Mouse (Mus musculus) embryonic stem cell, embryonic (primary cell): ENCODE results near the gene Pde7b.

Source experiments
- CTCF ChIA-PET, 4 experiments: fragments of 300-600 bp in 2 of 4; fragments of 350-600 bp in 2 of 4; sonication (Branson Sonifier 250); formaldehyde crosslinking; loops; one replicate each; lab custom pipeline; 2022; ENCODE audit warnings: inconsistent platforms in 2 of 4; lab: Charles Lee
- POLR2A ChIA-PET, 4 experiments: fragments of 300-600 bp in 2 of 4; fragments of 350-600 bp in 2 of 4; sonication (Branson Sonifier 250); formaldehyde crosslinking; loops; one replicate each; lab custom pipeline; 2022; ENCODE audit warnings: antibody characterized with exemption in 4 of 4, inconsistent platforms in 1 of 4; lab: Charles Lee

Gene Pde7b

DNA sequence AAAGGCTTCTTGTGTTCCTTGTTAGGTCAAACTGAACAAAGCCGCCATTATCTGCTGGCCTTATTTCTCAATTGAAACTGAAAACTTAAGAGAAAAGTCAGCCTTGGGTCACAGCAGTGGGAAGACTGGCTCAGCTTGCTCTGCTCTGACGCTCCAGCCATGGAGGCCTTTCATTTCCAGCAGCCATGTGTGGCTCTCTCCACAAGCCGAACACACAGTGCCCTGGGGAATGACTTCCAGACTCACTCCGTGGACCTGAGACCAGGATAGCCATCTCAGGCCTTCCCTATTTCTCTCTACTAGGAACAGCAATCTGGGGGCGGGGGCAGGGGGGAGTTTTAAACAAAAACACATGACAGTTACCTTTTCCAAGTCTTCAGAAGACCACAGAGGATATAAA lies 63.2 kb downstream of the Pde7b start:
- ChIA-PET CTCF (no interaction called here), POLR2A (no interaction called here)

DNA sequence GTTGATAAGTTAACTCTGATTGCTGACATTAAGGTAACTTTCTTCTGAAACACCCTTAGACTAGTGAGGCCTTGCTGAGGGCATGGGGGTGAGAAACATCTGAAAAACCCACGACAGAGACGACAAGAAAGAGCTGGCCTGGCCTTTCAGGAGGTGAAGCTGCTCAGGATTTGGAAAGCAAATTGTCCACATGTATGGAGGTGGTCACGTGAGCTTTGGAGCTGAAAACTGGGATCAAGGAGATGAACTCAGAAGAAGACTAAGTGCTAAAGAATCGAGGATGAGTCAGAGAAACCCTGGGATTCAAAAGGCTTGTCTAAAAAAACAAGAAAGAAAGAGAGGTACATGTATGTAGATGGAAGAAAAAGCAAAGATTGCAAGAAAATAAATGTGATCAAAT lies 65.2 kb downstream of the Pde7b start:
- ChIA-PET CTCF (interaction anchor here in 1 of 4 experiments (0.7 kb wide), 1 partner anchor 439 kb away, joined by 4 read pairs; no protein-coding TSS in a partner anchor), POLR2A (no interaction called here)

DNA sequence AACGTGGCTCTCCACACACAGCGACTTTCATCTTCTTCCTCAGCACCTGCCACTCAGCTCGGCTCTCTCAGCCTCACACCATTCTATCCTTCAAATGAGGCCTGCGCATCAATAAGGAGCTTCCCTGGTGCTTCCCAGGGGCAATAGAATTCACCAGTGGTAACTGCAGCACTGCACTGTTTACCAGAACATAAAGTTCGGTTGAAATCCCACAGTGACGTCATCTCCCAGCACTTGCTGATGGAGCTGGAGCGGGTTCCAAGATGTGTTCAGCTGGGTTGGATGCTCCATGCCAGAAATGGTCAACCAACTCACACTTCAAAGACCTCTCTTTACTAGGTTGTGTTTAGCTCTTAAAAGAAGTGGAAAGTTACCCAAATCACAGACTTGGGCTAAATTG lies 65.6 kb downstream of the Pde7b start:
- ChIA-PET CTCF (interaction anchor here in 1 of 4 experiments (0.7 kb wide), 1 partner anchor 439 kb away, joined by 4 read pairs; no protein-coding TSS in a partner anchor), POLR2A (interaction anchor here in 1 of 4 experiments (0.9 kb wide), 1 partner anchor 636 kb away, joined by 4 read pairs; no protein-coding TSS in a partner anchor)

DNA sequence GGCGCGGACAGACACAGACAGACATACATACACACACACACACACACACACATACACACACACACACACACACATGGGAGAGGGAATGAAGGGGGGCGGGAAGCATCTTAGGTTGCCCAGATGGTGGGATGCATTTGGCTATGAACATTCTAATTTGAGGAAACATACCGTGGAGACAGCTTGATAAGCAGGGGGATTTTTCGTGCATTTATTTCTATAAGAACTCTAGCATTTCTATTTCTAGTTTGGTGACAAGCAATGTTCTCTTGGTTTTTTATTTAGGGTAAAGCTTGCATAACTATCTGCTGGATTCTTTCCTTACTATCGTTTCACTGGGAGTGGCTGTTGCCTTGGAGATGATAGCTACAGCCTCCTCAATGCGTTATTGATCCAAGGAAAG lies 66.2 kb downstream of the Pde7b start:
- ChIA-PET POLR2A (interaction anchor here in 1 of 4 experiments (0.9 kb wide), 1 partner anchor 637 kb away, joined by 4 read pairs; no protein-coding TSS in a partner anchor), CTCF (interaction anchor here in 1 of 4 experiments (0.7 kb wide), 1 partner anchor 438 kb away, joined by 4 read pairs; no protein-coding TSS in a partner anchor)

- ChIA-PET POLR2A (no interaction called here), CTCF (no interaction called here)
These were observed 67.4 kb downstream of the Pde7b start for GRCm38 (mm10) chr10:20657316-20658081.

GRCm38 (mm10) chr10:20654590-20654989 lies 70.3 kb downstream of the Pde7b start:
- ChIA-PET CTCF (no interaction called here), POLR2A (no interaction called here)

DNA sequence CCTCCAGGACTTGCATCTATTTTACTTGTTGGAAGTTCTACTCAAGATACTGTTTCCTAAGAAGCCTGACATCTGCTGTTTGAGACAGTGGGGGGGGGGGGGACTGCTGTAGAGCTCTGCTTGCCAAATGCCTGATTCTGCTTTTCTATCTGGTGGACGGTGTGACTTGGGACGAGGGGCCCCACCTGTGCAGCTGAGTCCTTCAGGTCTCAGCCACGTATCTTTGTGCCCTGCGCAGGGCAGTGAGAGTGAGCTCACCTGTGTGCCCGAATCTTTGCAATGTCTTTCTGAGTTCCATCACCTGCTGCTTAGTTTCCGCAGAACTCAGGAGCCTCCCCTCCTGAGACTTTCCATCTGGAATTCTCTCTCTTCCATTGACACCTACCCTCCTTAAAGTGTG lies 70.7 kb downstream of the Pde7b start:
- ChIA-PET CTCF (no interaction called here), POLR2A (no interaction called here)

DNA sequence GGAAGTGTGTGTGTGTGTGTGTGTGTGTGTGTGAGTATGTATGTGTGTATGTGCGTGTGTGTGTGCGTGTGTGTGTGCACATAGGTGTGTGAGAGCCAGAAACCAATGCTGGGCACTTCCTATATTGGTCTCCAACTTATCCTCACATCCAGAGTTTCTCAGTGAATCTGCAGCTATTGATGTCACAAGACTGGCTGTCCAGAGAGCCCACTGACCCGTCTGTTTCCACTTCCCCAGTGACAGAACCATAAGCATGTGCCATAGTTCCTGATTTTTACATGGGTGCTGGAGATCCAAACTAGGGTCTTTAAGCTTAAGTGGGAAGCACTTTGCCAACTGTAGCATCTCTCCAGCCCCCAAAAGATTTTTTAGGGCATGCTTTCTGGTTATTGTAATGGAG lies 71.6 kb downstream of the Pde7b start:
- CTCF ChIA-PET: interaction anchor here in 1 of 4 experiments (0.8 kb wide), 1 partner anchor 302 kb away, joined by 4 read pairs; no protein-coding TSS in a partner anchor
- POLR2A ChIA-PET: no interaction called here

- ChIA-PET POLR2A (no interaction called here), CTCF (no interaction called here)
These were observed 88.5 kb downstream of the Pde7b start for GRCm38 (mm10) chr10:20636381-20636780.

GRCm38 (mm10) chr10:20633085-20633415 lies 91.8 kb downstream of the Pde7b start:
- ChIA-PET POLR2A (interaction anchor here in 2 of 4 experiments (0.7 to 0.8 kb wide), 2 partner anchors 284 to 387 kb away, joined by 4 read pairs; no protein-coding TSS in a partner anchor), CTCF (no interaction called here)

DNA sequence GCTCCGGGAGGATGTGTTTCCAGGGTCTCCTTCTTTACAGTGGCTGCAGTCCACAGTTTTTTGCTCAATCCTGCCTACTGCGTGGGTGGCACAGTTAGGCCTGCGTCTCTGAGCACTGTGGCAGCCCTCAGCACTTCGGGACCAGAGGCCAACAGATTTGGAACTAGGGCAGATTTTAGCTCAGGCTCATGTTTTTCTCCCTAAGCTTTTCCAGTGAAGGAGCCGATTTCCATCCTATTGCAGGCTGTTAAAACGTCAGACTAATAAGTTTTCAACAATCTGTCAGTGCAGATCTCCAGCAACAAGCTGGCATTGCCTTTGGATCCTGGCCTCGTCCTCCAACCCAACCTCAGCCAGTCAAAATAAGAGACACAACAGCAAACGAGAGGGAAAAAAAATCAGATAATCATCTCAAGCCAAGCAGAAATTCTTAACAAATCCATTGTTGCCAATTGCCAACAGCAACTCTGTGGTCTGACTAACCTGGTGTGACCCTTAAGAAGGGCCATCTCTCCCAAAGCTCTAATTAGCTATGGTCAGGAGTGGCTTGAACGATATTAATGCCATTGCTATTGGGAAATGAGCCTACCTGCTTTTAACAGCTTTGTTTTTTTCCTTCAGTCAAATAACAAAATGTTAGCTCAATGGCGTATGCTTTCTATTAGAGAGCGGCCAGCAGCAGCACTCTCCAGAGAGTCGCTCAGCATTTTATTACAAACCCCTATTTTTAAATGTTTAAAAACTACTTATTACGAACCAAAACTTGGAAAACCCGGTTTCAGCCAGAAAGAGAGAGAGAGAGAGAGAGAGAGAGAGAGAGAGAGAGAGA lies 92.4 kb downstream of the Pde7b start:
- ChIA-PET POLR2A (interaction anchor here in 2 of 4 experiments (0.7 to 0.8 kb wide), 3 partner anchors 69 to 388 kb away, joined by 3 to 4 read pairs (median 4); no protein-coding TSS in a partner anchor), CTCF (no interaction called here)

DNA sequence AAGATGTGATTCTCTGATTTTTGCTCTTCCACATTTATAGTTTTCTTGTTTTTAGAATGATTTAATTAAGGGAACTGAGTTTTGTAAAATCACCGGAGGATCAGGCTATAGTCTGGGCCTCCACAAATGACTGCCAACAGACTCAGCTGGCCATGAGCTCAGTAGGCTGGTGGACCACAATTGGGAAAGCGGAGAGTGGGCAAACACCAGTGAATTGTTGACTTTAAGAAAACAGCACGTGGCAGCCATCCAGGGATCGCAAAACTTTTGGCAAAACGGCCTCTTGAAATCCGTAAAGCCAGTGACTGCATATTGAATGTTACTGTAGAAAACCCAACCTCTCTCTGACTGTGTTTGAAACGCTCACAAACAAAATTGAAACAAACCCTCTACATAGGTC lies 94.8 kb downstream of the Pde7b start:
- ChIA-PET POLR2A (interaction anchor here in 1 of 4 experiments (0.6 kb wide), 1 partner anchor 1363 kb away, joined by 3 read pairs; no protein-coding TSS in a partner anchor), CTCF (no interaction called here)

GRCm38 (mm10) chr10:20625702-20626375 lies 99.0 kb downstream of the Pde7b start:
- ChIA-PET POLR2A (interaction anchor here in 2 of 4 experiments (0.6 to 0.7 kb wide), 2 partner anchors 17 to 65 kb away, joined by 3 to 4 read pairs; no protein-coding TSS in a partner anchor), CTCF (no interaction called here)

DNA sequence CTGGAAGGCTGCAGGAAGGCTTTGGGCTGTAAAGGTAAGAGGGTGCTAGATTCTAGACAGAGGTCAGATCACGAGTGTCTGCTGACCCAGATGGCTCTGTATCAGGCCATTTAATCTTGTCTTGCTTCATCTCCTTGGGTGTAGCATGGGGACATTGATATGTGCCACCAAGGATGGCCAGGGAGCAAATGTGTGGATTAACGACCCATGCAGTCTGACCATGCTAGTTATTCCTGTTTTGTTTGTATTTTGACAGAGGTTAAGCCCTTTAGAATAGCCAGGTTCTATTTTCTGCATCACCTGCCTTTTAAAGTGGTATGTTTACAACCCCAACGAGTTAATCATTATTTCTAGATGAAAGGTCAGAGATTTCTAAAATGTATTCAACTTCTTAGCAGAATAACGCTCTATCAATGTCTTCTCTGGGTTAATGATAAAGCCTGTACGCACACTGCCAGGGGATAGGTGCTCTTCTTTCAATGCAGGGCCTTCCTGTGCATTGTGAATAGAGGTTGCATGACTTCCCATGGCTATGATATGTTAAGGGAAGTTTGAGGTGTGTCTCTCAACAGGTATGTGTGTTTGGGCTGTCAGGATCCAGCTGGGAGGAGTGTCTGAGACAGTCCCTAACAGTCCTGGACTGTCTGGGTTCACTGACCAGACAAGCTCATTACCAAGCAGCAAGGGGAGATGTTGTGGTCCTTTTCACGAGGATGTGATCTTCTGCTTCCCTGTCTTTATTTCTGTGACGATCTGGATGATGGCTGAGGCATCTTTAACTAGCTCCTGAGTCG lies 103.0 kb downstream of the Pde7b start:
- ChIA-PET CTCF (no interaction called here), POLR2A (no interaction called here)

GRCm38 (mm10) chr10:20606007-20606406 lies 118.9 kb downstream of the Pde7b start:
- ChIA-PET POLR2A (no interaction called here), CTCF (interaction anchor here in 1 of 4 experiments (0.7 kb wide), 1 partner anchor 465 kb away, joined by 3 read pairs; no protein-coding TSS in a partner anchor)

GRCm38 (mm10) chr10:20595107-20595810 lies 129.6 kb downstream of the Pde7b start:
- POLR2A ChIA-PET: no interaction called here

DNA sequence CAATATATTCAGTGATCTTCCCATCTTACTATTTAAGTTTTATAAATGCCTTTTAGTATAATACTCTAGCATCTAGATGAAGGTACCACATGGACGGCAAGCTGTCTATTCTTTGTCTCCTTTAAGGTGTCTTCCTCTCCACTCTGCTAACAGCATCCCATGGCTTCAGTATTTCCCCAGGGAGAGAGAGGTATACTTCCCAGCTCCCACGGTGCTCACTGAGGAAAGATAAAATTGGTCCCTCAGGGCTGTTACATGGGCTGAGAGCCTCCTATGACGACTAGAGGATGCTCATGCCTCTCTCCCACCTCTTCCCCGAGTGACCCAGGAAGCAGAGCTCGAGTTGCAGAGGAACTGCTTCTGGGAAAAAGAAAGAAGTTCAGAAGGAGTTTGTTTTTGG lies 130.9 kb downstream of the Pde7b start:
- ChIA-PET CTCF (no interaction called here), POLR2A (no interaction called here)

More at GRCm38 (mm10) chr10:20595107-20595810, 129.6 kb downstream of the Pde7b start:
- CTCF ChIA-PET: no interaction called here

DNA sequence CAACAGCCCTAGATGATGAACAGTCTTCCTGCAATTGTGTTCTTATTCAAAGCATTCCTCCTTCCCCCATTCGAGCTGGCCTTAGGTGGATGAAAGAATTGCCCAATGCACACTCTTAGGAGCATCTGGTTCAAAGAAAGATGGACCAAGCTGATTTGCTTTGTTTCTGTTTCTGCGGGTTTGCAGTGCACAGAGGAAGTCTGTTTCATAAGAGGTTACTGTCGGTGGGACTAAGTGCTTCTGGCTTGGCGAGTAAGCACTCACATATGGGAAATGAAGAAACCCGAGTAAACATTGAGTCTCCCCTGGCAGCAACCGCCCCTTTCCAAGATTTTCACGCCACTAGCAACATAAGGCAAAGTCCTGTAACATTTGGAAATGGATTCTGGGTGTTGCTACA lies 134.8 kb downstream of the Pde7b start:
- ChIA-PET POLR2A (interaction anchor here in 1 of 4 experiments (1.3 kb wide), 1 partner anchor 10 kb away, joined by 3 read pairs; no protein-coding TSS in a partner anchor), CTCF (no interaction called here)
